Mouse (Mus musculus) liver, embryonic 12.5 days (tissue): ENCODE results near the gene Scamp4. TPM values are rescaled to one million over a fixed set of nuclear protein-coding genes. Genes with fewer than 3 reads are reported as not detected.

Experiments used
- ATAC-seq: fragments of 200-750 bp; cut with Nextera tagmentation; 2 replicates; pipeline ENCODE4 v1.8.0; 2017; ENCODE audit warnings: moderate number of reproducible peaks, mild to moderate bottlenecking, moderate library complexity
- H3K27ac ChIP-seq: fragments of 300-500 bp; sonication (generic); 2 replicates; pipeline ENCODE4 v1.5.1; 2016; ENCODE audit warnings: mild to moderate bottlenecking
- H3K27me3 ChIP-seq: fragments of 300-500 bp; sonication (generic); replicated peaks from 2 replicates; pipeline ENCODE4 v1.6.1; 2016; ENCODE audit warnings: mild to moderate bottlenecking, moderate library complexity
- H3K36me3 ChIP-seq: fragments of 300-500 bp; sonication (generic); 2 replicates; pipeline ENCODE4 v1.6.1; 2016; ENCODE audit warnings: mild to moderate bottlenecking, moderate library complexity
- H3K4me1 ChIP-seq: fragments of 300-500 bp; sonication (generic); 2 replicates; pipeline ENCODE4 v1.6.1; 2016
- H3K4me2 ChIP-seq: fragments of 300-500 bp; sonication (generic); 2 replicates; pipeline ENCODE4 v1.6.1; 2016; ENCODE audit warnings: mild to moderate bottlenecking, moderate library complexity
- H3K4me3 ChIP-seq: fragments of 300-500 bp; sonication (generic); 2 replicates; pipeline ENCODE4 v1.5.1; 2016; ENCODE audit warnings: mild to moderate bottlenecking, moderate library complexity
- H3K9ac ChIP-seq: fragments of 300-500 bp; sonication (generic); 2 replicates; pipeline ENCODE4 v1.6.1; 2016; ENCODE audit warnings: mild to moderate bottlenecking, moderate library complexity
- H3K9me3 ChIP-seq: fragments of 300-500 bp; sonication (generic); replicated peaks from 2 replicates; pipeline ENCODE4 v1.6.1; 2016; ENCODE audit warnings: mild to moderate bottlenecking, moderate library complexity
- WGBS: fragments of 180-500 bp; shearing (Covaris S2); methylation state at CpG from one replicate; pipeline ENCODE4 v1.1.7; 2016; ENCODE audit not compliant: insufficient replicate concordance; 5-methylcytosine and 5-hydroxymethylcytosine counted together
- polyA plus RNA-seq: library from polyadenylated mRNA; unstranded; fragments of >200 nt; fragmentation: Nextera tagmentation; extraction: Ambion mirVana; gene quantifications from 2 replicates; pipeline ENCODE4 v1.2.1, GENCODE M21; 2016

Gene Scamp4
- polyA plus RNA-seq, 1 experiment from 2014 or later = 63.3 TPM

GRCm38 (mm10) chr10:80570871-80571836 lies 31.5 kb upstream of the Scamp4 start:
- WGBS = 13% methylated on average over 30 of the region's 30 CpGs
- H3K27me3 ChIP-seq = no peaks in the 10 kb centered on the region
- peak; percentile 55 for ATAC-seq
- H3K4me1 ChIP-seq = peaks cover 93% of the 10 kb centered on the region
- H3K9me3 ChIP-seq = no peaks in the 10 kb centered on the region
- peak overlapping the region; percentile 100 for H3K4me2 ChIP-seq
- H3K27ac ChIP-seq = peak overlapping the region; percentile 99
- peak overlapping the region; percentile 96 for H3K9ac ChIP-seq
- peaks cover 40% of the 10 kb centered on the region for H3K36me3 ChIP-seq
- H3K4me3 ChIP-seq = peak overlapping the region; percentile 91

DNA sequence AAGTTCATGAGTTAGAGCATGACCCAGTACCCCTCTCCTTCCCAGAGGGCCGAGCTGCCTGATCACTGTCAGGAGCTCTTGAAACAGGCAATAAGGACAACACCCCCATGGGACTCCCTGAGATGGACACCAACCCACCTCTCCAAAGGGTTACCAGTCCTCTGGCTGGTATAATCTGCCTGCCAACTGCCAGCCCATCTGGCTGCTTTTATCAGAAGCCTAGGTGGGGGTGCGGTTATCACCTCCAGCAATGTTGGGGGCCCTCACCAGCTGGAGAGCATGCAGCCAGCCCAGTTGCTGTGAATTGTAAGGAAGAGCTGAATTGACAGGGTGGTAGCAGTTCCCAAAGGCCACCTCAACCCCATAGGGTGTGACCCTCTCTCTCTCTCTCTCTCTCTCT lies 30.2 kb upstream of the Scamp4 start:
- H3K9ac ChIP-seq = peak overlapping the region; percentile 96
- peak overlapping the region; percentile 91 for H3K4me3 ChIP-seq
- peak; percentile 71 for ATAC-seq
- peak overlapping the region; percentile 100 for H3K4me2 ChIP-seq
- WGBS = 24% methylated on average over 2 of the region's 2 CpGs
- peak overlapping the region; percentile 99 for H3K27ac ChIP-seq
- no peaks in the 10 kb centered on the region for H3K9me3 ChIP-seq
- peaks cover 85% of the 10 kb centered on the region for H3K4me1 ChIP-seq
- H3K36me3 ChIP-seq = peaks cover 31% of the 10 kb centered on the region
- no peaks in the 10 kb centered on the region for H3K27me3 ChIP-seq

DNA sequence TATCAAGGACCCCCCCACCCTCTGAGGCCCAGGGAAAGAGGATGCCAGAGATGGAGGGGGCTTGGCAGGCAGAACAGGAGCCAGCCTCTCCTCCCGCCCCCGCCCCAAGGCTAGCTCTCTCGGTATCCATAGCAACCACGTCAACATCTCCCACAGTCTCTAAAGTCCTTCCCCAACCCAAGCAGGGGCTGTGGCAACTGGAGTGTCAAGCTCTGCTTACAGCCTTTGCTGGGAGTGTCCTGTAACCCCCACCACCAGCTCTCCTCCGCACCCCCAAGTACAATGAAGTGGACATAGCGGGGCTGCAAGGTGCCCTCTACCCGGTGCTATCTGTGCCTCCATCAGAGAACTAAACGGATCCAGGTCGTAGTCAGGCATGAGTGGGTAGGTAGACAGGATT lies 28.7 kb upstream of the Scamp4 start:
- H3K4me3 ChIP-seq = peak overlapping the region; percentile 91
- H3K4me1 ChIP-seq = peaks cover 87% of the 10 kb centered on the region
- H3K36me3 ChIP-seq = peaks cover 16% of the 10 kb centered on the region
- H3K9me3 ChIP-seq = no peaks in the 10 kb centered on the region
- H3K9ac ChIP-seq = peak overlapping the region; percentile 96
- peak overlapping the region; percentile 99 for H3K27ac ChIP-seq
- H3K27me3 ChIP-seq = no peaks in the 10 kb centered on the region
- peak overlapping the region; percentile 100 for H3K4me2 ChIP-seq
- ATAC-seq = no peak
- WGBS = 57% methylated on average over 9 of the region's 9 CpGs

DNA sequence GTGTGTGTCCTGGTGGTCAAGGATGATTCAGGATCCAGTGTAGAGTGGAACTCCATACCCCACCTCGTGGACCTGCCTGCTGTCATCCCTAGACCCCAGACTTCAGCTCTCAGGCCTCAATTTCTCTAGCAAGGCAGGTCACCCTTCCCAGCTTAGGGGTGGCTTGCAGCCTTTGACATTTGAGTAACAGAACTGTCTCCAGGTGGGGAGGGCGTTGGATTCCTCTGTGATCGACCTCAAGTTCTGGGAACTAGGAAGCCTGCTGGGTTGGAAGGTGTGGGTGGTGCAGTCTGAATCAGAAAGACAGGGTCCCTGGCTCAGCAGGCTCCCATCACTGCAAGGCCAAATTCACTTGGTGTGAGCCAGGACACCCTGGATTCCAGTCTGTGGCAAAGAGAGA lies 27.8 kb upstream of the Scamp4 start:
- Histone ChIP-seq H3K4me2 (peak overlapping the region; percentile 100), H3K27me3 (no peaks in the 10 kb centered on the region), H3K27ac (peak overlapping the region; percentile 99), H3K4me3 (peak overlapping the region; percentile 91), H3K4me1 (peaks cover 88% of the 10 kb centered on the region), H3K9me3 (no peaks in the 10 kb centered on the region), H3K36me3 (peaks cover 12% of the 10 kb centered on the region), H3K9ac (peak overlapping the region; percentile 96)
- WGBS = 62% methylated on average over 3 of the region's 3 CpGs
- ATAC-seq = no peak

GRCm38 (mm10) chr10:80575925-80576324 lies 26.7 kb upstream of the Scamp4 start:
- H3K4me3 ChIP-seq = peak overlapping the region; percentile 91
- WGBS = 5% methylated on average over 17 of the region's 17 CpGs
- ATAC-seq = no peak

DNA sequence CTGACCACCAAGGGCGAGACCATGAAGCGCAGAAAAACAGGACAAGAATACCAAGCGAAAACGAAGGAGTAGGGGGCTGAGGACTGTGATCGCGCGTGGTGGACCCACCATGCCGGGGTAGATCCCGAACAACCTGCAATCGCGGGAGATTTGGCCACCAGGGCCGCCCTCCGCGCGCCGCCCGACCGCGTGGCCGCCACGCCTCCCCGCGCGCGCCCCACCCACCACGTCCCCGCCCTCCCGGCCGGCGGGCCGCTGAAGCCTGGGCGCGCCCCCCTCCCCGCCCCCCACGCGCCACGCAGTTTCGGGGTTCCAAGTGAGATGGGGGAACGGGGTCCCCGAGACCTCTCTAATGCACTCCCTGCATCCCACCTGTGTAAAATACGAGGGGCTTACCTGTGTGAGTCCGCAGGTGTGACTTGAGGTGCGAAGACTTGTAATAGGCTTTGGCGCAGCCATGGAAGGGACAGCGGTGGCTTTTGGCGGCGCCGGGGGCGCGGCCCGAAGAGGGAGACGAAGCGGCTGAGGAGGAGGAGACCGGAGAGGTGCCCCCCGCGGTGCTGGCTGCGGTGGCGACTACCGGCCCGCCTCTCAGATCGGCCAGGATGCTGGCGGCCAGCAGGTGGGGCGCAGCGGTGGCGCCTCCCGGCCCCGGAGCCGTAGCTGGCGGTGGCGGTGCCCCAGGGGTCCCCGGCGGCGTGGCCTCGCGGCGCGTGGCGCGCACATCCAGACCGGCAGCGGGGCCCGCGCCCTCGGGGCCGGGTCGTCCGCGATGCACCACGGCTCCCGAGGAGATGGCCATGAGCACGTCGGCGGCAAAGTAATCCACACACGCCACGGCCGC lies 26.1 kb upstream of the Scamp4 start:
- H3K9ac ChIP-seq = peak overlapping the region; percentile 96
- H3K27me3 ChIP-seq = no peaks in the 10 kb centered on the region
- under 1% methylated on average over 93 of the region's 96 CpGs for WGBS
- peak overlapping the region; percentile 100 for H3K4me2 ChIP-seq
- no peak for ATAC-seq
- H3K27ac ChIP-seq = peak overlapping the region; percentile 99
- H3K9me3 ChIP-seq = no peaks in the 10 kb centered on the region
- H3K4me3 ChIP-seq = peak overlapping the region; percentile 91
- H3K36me3 ChIP-seq = peaks cover 20% of the 10 kb centered on the region
- peaks cover 74% of the 10 kb centered on the region for H3K4me1 ChIP-seq

More at GRCm38 (mm10) chr10:80575925-80576324, 26.7 kb upstream of the Scamp4 start:
- no peaks in the 10 kb centered on the region for H3K9me3 ChIP-seq
- peak overlapping the region; percentile 100 for H3K4me2 ChIP-seq
- H3K9ac ChIP-seq = peak overlapping the region; percentile 96
- H3K27ac ChIP-seq = peak overlapping the region; percentile 99
- H3K36me3 ChIP-seq = peaks cover 14% of the 10 kb centered on the region
- no peaks in the 10 kb centered on the region for H3K27me3 ChIP-seq
- H3K4me1 ChIP-seq = peaks cover 81% of the 10 kb centered on the region

GRCm38 (mm10) chr10:80577195-80578130 lies 25.2 kb upstream of the Scamp4 start, which contains the start of gene Klf16:
Gene Klf16, minus strand, starts transcription at chr10:80577321.
- peak; percentile 76 for ATAC-seq
- Histone ChIP-seq H3K27ac (peak within 1 kb of the TSS; percentile 99), H3K9me3 (no peaks in the 10 kb centered on the region), H3K4me2 (peak within 1 kb of the TSS; percentile 100), H3K4me3 (peak within 1 kb of the TSS; percentile 91), H3K4me1 (peaks cover 66% of the 10 kb centered on the region), H3K36me3 (peaks cover 28% of the 10 kb centered on the region), H3K27me3 (no peaks in the 10 kb centered on the region), H3K9ac (peak within 1 kb of the TSS; percentile 96)
- WGBS = under 1% methylated on average over 62 of the region's 97 CpGs

- under 1% methylated on average over 29 of the region's 29 CpGs for WGBS
- Histone ChIP-seq H3K27me3 (no peaks in the 10 kb centered on the region), H3K36me3 (peaks cover 34% of the 10 kb centered on the region), H3K4me3 (peak overlapping the region; percentile 91), H3K9me3 (no peaks in the 10 kb centered on the region), H3K27ac (peak overlapping the region; percentile 99), H3K9ac (peak overlapping the region; percentile 96), H3K4me1 (peaks cover 59% of the 10 kb centered on the region), H3K4me2 (peak overlapping the region; percentile 100)
- ATAC-seq = peak; percentile 61
Observed at GRCm38 (mm10) chr10:80578131-80578750, 24.4 kb upstream of the Scamp4 start.

GRCm38 (mm10) chr10:80578911-80579310 lies 23.8 kb upstream of the Scamp4 start:
- H3K36me3 ChIP-seq = peaks cover 40% of the 10 kb centered on the region
- peak; percentile 50 for ATAC-seq
- H3K4me2 ChIP-seq = peak overlapping the region; percentile 100
- H3K4me3 ChIP-seq = peak overlapping the region; percentile 91
- H3K27me3 ChIP-seq = no peaks in the 10 kb centered on the region
- 11% methylated on average over 8 of the region's 8 CpGs for WGBS
- peak overlapping the region; percentile 99 for H3K27ac ChIP-seq
- peaks cover 59% of the 10 kb centered on the region for H3K4me1 ChIP-seq
- peak overlapping the region; percentile 96 for H3K9ac ChIP-seq
- no peaks in the 10 kb centered on the region for H3K9me3 ChIP-seq

- Histone ChIP-seq H3K4me1 (peaks cover 62% of the 10 kb centered on the region), H3K4me3 (no peak overlapping the region), H3K4me2 (no peak overlapping the region), H3K27me3 (no peaks in the 10 kb centered on the region), H3K27ac (peak overlapping the region; percentile 45; the same call in 1 of the 2 replicates), H3K9ac (no peak overlapping the region), H3K36me3 (peaks cover 60% of the 10 kb centered on the region), H3K9me3 (no peaks in the 10 kb centered on the region)
- no peak for ATAC-seq
- WGBS = 65% methylated on average over 5 of the region's 5 CpGs
Observed at GRCm38 (mm10) chr10:80583047-80583446, 19.6 kb upstream of the Scamp4 start.
